Comparison of ENCODE assay signal across 12 mouse cellular contexts in the genomic region with DNA sequence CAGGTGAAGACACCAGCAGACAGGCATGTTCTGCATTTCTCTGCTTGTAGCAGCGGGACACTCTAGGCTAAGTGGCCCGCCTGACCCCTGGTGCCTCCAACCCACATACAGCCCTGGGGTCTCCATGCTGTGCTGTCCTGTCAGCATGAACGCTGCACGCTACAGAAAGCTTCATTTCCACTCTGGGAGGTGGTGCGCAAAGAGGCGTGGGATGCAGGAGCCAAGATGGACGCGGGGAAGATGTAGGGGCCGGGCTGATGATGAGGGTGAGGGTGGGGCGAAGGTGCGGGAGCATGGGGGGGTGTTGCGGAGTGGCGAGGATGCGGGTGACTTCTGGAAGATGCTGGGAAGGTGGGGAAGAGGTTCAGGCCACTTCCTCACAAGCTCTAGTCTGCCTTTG.
DNase-seq lines count a peak whose midpoint lies in the region; ATAC-seq and TF ChIP-seq lines count a peak whose summit lies in the region.
"Had no signal": no experiment of that assay in that cellular context is flagged by ENCODE, and none has a peak within 500 bp of the region (broad histone marks: within the 10 kb centered on the region; RNA-seq: fewer than 3 reads in every experiment).

No protein-coding gene starts in this region.

- no peak overlapping the region for H3K27ac ChIP-seq in intestine, embryonic 14.5 days (ENCODE audit: low read depth)
- H3K27ac ChIP-seq in intestine, postnatal 0 days (ENCODE audit: low read depth, low read length): no peak overlapping the region
- H3K27ac ChIP-seq in embryonic facial prominence, embryonic 13.5 days: no peak overlapping the region
- no peak overlapping the region for H3K27ac ChIP-seq in hindbrain, embryonic 14.5 days
- no peak overlapping the region for H3K27ac ChIP-seq in midbrain, postnatal 0 days (ENCODE audit: low read depth, low read length)
- no peak overlapping the region for H3K27ac ChIP-seq in gastrocnemius, adult 2 months
- H3K27ac ChIP-seq: liver, embryonic 13.5 days had no signal

- H3K4me2 ChIP-seq in intestine, embryonic 14.5 days (ENCODE audit: low read length): peak overlapping the region; percentile 28
- no peak overlapping the region for H3K4me2 ChIP-seq in intestine, postnatal 0 days (replicated peaks; ENCODE audit: low read depth)
- peak overlapping the region; percentile 56 for H3K4me2 ChIP-seq in embryonic facial prominence, embryonic 13.5 days
- H3K4me2 ChIP-seq in hindbrain, embryonic 14.5 days (replicated peaks): peak overlapping the region; percentile 30
- H3K4me2 ChIP-seq in midbrain, postnatal 0 days (ENCODE audit: low read depth, low read length, poor library complexity, severe bottlenecking): peak overlapping the region; percentile 47
- H3K4me2 ChIP-seq: liver, embryonic 13.5 days had no signal

- DNase-seq in intestine, embryonic 14.5 days (ENCODE audit: low spot score): no peak
- no peak for DNase-seq in hindbrain, embryonic 14.5 days (ENCODE audit: low spot score)
- no peak for DNase-seq in midbrain, postnatal 0 days (ENCODE audit: low spot score)
- DNase-seq in spleen, adult 18-20 months: no peak
- DNase-seq in adrenal gland, adult 2 months: no peak
- DNase-seq in gastrocnemius, adult 2 months: no peak
- DNase-seq: gastrocnemius, postnatal 10 days; liver, embryonic 13.5 days; right cerebral cortex, postnatal 25 days had no signal

- no peak overlapping the region for H3K9ac ChIP-seq in intestine, embryonic 14.5 days (ENCODE audit: low read length)
- H3K9ac ChIP-seq in intestine, postnatal 0 days (ENCODE audit: low read depth, low read length): no peak overlapping the region
- H3K9ac ChIP-seq in embryonic facial prominence, embryonic 13.5 days: peak overlapping the region; percentile 54; the same call in 1 of the 2 replicates
- H3K9ac ChIP-seq in hindbrain, embryonic 14.5 days: no peak overlapping the region
- H3K9ac ChIP-seq in midbrain, postnatal 0 days (replicated peaks; ENCODE audit: low read length, poor library complexity, severe bottlenecking): peak overlapping the region; percentile 39
- H3K9ac ChIP-seq: liver, embryonic 13.5 days had no signal

- H3K4me3 ChIP-seq in intestine, embryonic 14.5 days (ENCODE audit: low read depth, low read length): no peak overlapping the region
- H3K4me3 ChIP-seq in intestine, postnatal 0 days (ENCODE audit: low read depth, low read length): no peak overlapping the region
- H3K4me3 ChIP-seq in embryonic facial prominence, embryonic 13.5 days: peak overlapping the region; percentile 23
- H3K4me3 ChIP-seq in hindbrain, embryonic 14.5 days (replicated peaks; ENCODE audit: low read length): no peak overlapping the region
- H3K4me3 ChIP-seq in midbrain, postnatal 0 days (ENCODE audit: low read depth, low read length): peak overlapping the region; percentile 14; the same call in 1 of the 2 replicates
- H3K4me3 ChIP-seq in gastrocnemius, adult 2 months: no peak overlapping the region
- H3K4me3 ChIP-seq: liver, embryonic 13.5 days had no signal

- intact Hi-C loops in gastrocnemius, adult 2 months (cut with DNase I): no loop called here

- peaks cover 8% of the 10 kb centered on the region for H3K4me1 ChIP-seq in intestine, embryonic 14.5 days (replicated peaks; ENCODE audit: control insufficient read depth, insufficient read depth, low read length)
- H3K4me1 ChIP-seq in intestine, postnatal 0 days (replicated peaks; ENCODE audit: control insufficient read depth, insufficient read depth, low read length): no peaks in the 10 kb centered on the region
- H3K4me1 ChIP-seq in embryonic facial prominence, embryonic 13.5 days: peaks cover 12% of the 10 kb centered on the region
- no peaks in the 10 kb centered on the region; the same call in 1 of the 2 replicates for H3K4me1 ChIP-seq in hindbrain, embryonic 14.5 days (replicated peaks; ENCODE audit: control insufficient read depth, insufficient read depth, low read length)
- no peaks in the 10 kb centered on the region for H3K4me1 ChIP-seq in midbrain, postnatal 0 days (ENCODE audit: insufficient read depth, low read length)
- H3K4me1 ChIP-seq: liver, embryonic 13.5 days had no signal

- 22% methylated on average over 14 of the region's 14 CpGs for WGBS in intestine, embryonic 14.5 days
- 50% methylated on average over 14 of the region's 14 CpGs for WGBS in intestine, postnatal 0 days
- WGBS in embryonic facial prominence, embryonic 13.5 days: 13% methylated on average over 14 of the region's 14 CpGs
- WGBS in hindbrain, embryonic 14.5 days: 21% methylated on average over 14 of the region's 14 CpGs
- WGBS in midbrain, postnatal 0 days: 28% methylated on average over 14 of the region's 14 CpGs

- no peak for ATAC-seq in intestine, embryonic 14.5 days (replicated peaks; ENCODE audit: low FRiP score, low TSS enrichment, low read depth)
- no peak for ATAC-seq in intestine, postnatal 0 days
- no peak for ATAC-seq in embryonic facial prominence, embryonic 13.5 days (ENCODE audit: insufficient number of reproducible peaks, insufficient read depth, low FRiP score, low TSS enrichment, low read depth)
- no peak for ATAC-seq in hindbrain, embryonic 14.5 days (ENCODE audit: low FRiP score)
- ATAC-seq in midbrain, postnatal 0 days (ENCODE audit: low FRiP score): no peak
- ATAC-seq: CD4-positive, CD25-positive, alpha-beta regulatory T cell, adult 4 months had no signal

- no peak for TF ChIP-seq CTCF in intestine, postnatal 0 days (IDR thresholded peaks at IDR 0.05; ENCODE audit: low read depth)
- no peak for TF ChIP-seq CTCF in midbrain, postnatal 0 days (IDR thresholded peaks at IDR 0.05)
- no peak for TF ChIP-seq CTCF in gastrocnemius, adult 2 months (IDR thresholded peaks at IDR 0.05)

- H3K27me3 ChIP-seq in intestine, embryonic 14.5 days (replicated peaks; ENCODE audit: control insufficient read depth, insufficient read depth, low read length): no peaks in the 10 kb centered on the region
- no peaks in the 10 kb centered on the region for H3K27me3 ChIP-seq in intestine, postnatal 0 days (replicated peaks; ENCODE audit: control insufficient read depth, insufficient read depth, low read length)
- no peaks in the 10 kb centered on the region for H3K27me3 ChIP-seq in embryonic facial prominence, embryonic 13.5 days
- peaks cover 5% of the 10 kb centered on the region; the same call in 1 of the 2 replicates for H3K27me3 ChIP-seq in hindbrain, embryonic 14.5 days (ENCODE audit: control insufficient read depth, insufficient read depth, low read length)
- no peaks in the 10 kb centered on the region; the same call in 1 of the 2 replicates for H3K27me3 ChIP-seq in midbrain, postnatal 0 days (ENCODE audit: insufficient read depth, low read length)

- H3K9me3 ChIP-seq in intestine, embryonic 14.5 days (ENCODE audit: control insufficient read depth, low read length): no peaks in the 10 kb centered on the region
- no peaks in the 10 kb centered on the region for H3K9me3 ChIP-seq in intestine, postnatal 0 days (ENCODE audit: control insufficient read depth)
- no peaks in the 10 kb centered on the region; the same call in none of the 2 replicates for H3K9me3 ChIP-seq in embryonic facial prominence, embryonic 13.5 days
- H3K9me3 ChIP-seq in hindbrain, embryonic 14.5 days (ENCODE audit: control insufficient read depth, low read length): no peaks in the 10 kb centered on the region; the same call in 1 of the 2 replicates
- H3K9me3 ChIP-seq in midbrain, postnatal 0 days (ENCODE audit: low read length): no peaks in the 10 kb centered on the region
- H3K9me3 ChIP-seq: liver, embryonic 13.5 days had no signal

- H3K36me3 ChIP-seq in intestine, embryonic 14.5 days (ENCODE audit: control insufficient read depth, insufficient read depth, low read length): no peaks in the 10 kb centered on the region
- H3K36me3 ChIP-seq in intestine, postnatal 0 days (ENCODE audit: control insufficient read depth, insufficient read depth): no peaks in the 10 kb centered on the region
- no peaks in the 10 kb centered on the region for H3K36me3 ChIP-seq in embryonic facial prominence, embryonic 13.5 days
- no peaks in the 10 kb centered on the region for H3K36me3 ChIP-seq in hindbrain, embryonic 14.5 days (replicated peaks; ENCODE audit: control insufficient read depth, insufficient read depth)
- no peaks in the 10 kb centered on the region for H3K36me3 ChIP-seq in midbrain, postnatal 0 days (ENCODE audit: insufficient read depth, low read length)
- H3K36me3 ChIP-seq: liver, embryonic 13.5 days had no signal

Comparison
In these comparisons a context has a peak if more than half of its experiments do, and no peak if none do; other contexts are left out.
1. H3K4me3 ChIP-seq: peak in embryonic facial prominence, embryonic 13.5 days (single experiment) and midbrain, postnatal 0 days (single experiment); none in intestine, embryonic 14.5 days (single experiment), intestine, postnatal 0 days (single experiment), hindbrain, embryonic 14.5 days (single experiment) and gastrocnemius, adult 2 months (single experiment).
2. H3K9ac ChIP-seq: peak in embryonic facial prominence, embryonic 13.5 days (single experiment) and midbrain, postnatal 0 days (single experiment); none in intestine, embryonic 14.5 days (single experiment), intestine, postnatal 0 days (single experiment) and hindbrain, embryonic 14.5 days (single experiment).